Mouse (Mus musculus) E14TG2a.4 (cell line): Measurements from ENCODE around the gene Nbeal1.

ENCODE experiments used
- CTCF ChIP-seq: conservative IDR thresholded peaks from 2 replicates; pipeline ENCODE4 v1.5.1; 2014; ENCODE audit warnings: low read length
- POU5F1 ChIP-seq: IDR thresholded peaks from 2 replicates; pipeline ENCODE4 v1.6.1; 2014; ENCODE audit warnings: low read length, borderline replicate concordance

- TF ChIP-seq CTCF (no peak), POU5F1 (no peak)
Measured at GRCm38 (mm10) chr1:60352786-60353185, 172.4 kb downstream of the Nbeal1 start.
